Mouse (Mus musculus) B cell, adult 62 days (primary cell): ENCODE measurements around the gene Tpbg. TPM values are rescaled to one million over a fixed set of nuclear protein-coding genes. Genes with fewer than 3 reads are reported as not detected.

ENCODE experiments used
- total RNA-seq: library from RNA; stranded (reverse); gene quantifications from 4 replicates; pipeline ENCODE4 v1.2.4, GENCODE M21; 2023

The Tpbg gene
- total RNA-seq: not detected in 4 replicates

GRCm38 (mm10) chr9:85842351-85843011 lies at the start of gene Tpbg:
TSS of gene Tpbg (plus strand) at chr9:85842380.

Other genes starting within 250 kb of the Tpbg start
- 42.2 to 46.3 TPM (median 45.1 TPM) in 4 replicates for gene Ibtk, start 93.0 kb upstream of the Tpbg start, total RNA-seq